Mouse (Mus musculus): ENCODE results near the gene Tnk1. TPM values are rescaled to one million over a fixed set of nuclear protein-coding genes. Genes with fewer than 3 reads are reported as not detected.
A peak's percentile ranks its signal among the peaks of the same experiment; 100 is the strongest.

Gene Tnk1
- total RNA-seq, 2 experiments from 2014 or later: not detected

- no peak for DNase-seq (ENCODE audit: low spot score in 2 of 2)
These were observed 19.8 kb downstream of the Tnk1 start for GRCm38 (mm10) chr11:69838714-69839104.

GRCm38 (mm10) chr11:69837952-69838713 lies 20.4 kb downstream of the Tnk1 start, which contains the start of gene Tmem256:
Gene Tmem256, plus strand, starts transcription at chr11:69838514.
- DNase-seq (ENCODE audit: low spot score in 2 of 2): peak; percentile 98 to 99

- DNase-seq (ENCODE audit: low spot score in 2 of 2): no peak
These were observed 21.0 kb downstream of the Tnk1 start, which contains the start of gene Nlgn2 for GRCm38 (mm10) chr11:69837604-69837951. Gene Nlgn2, minus strand, starts transcription at chr11:69837784.

- DNase-seq (ENCODE audit: low spot score in 2 of 2): peak; percentile 54
These were observed 21.6 kb downstream of the Tnk1 start for GRCm38 (mm10) chr11:69836703-69837576.

GRCm38 (mm10) chr11:69835966-69836335 lies 22.6 kb downstream of the Tnk1 start:
- no peak for DNase-seq (ENCODE audit: low spot score in 2 of 2)

GRCm38 (mm10) chr11:69835326-69835965 lies 23.1 kb downstream of the Tnk1 start:
- DNase-seq (ENCODE audit: low spot score in 2 of 2): no peak

- DNase-seq (ENCODE audit: low spot score in 2 of 2): peak in 1 of 2 experiments; percentile 31
These were observed 24.5 kb downstream of the Tnk1 start for GRCm38 (mm10) chr11:69834001-69834549.

- DNase-seq (ENCODE audit: low spot score in 2 of 2): no peak
These were observed 25.0 kb downstream of the Tnk1 start for GRCm38 (mm10) chr11:69833554-69833953.

GRCm38 (mm10) chr11:69828832-69829231 lies 29.7 kb downstream of the Tnk1 start:
- DNase-seq (ENCODE audit: low spot score in 2 of 2): no peak

GRCm38 (mm10) chr11:69823456-69823855 lies 35.1 kb downstream of the Tnk1 start:
- no peak for DNase-seq (ENCODE audit: low spot score in 2 of 2)

- no peak for DNase-seq (ENCODE audit: low spot score in 2 of 2)
These were observed 36.5 kb downstream of the Tnk1 start, which contains the start of gene Spem1 for GRCm38 (mm10) chr11:69822080-69822479. Gene Spem1, minus strand, starts transcription at chr11:69822180.

- DNase-seq (ENCODE audit: low spot score in 2 of 2): no peak
These were observed 39.7 kb downstream of the Tnk1 start for GRCm38 (mm10) chr11:69818871-69819270.

GRCm38 (mm10) chr11:69818365-69818764 lies 40.2 kb downstream of the Tnk1 start, which contains the start of gene Spem2:
Gene Spem2, minus strand, starts transcription at chr11:69818465.
- DNase-seq (ENCODE audit: low spot score in 2 of 2): no peak

- no peak for DNase-seq (ENCODE audit: low spot score in 2 of 2)
These were observed 42.0 kb downstream of the Tnk1 start for GRCm38 (mm10) chr11:69816520-69816919.

- DNase-seq (ENCODE audit: low spot score in 2 of 2): no peak
These were observed 43.4 kb downstream of the Tnk1 start, which contains the start of gene Gm39566 for GRCm38 (mm10) chr11:69815155-69815554. Gene Gm39566, minus strand, starts transcription at chr11:69815298.

- DNase-seq (ENCODE audit: low spot score in 2 of 2): no peak
These were observed 48.2 kb downstream of the Tnk1 start for GRCm38 (mm10) chr11:69810280-69810679.

GRCm38 (mm10) chr11:69807641-69808040 lies 50.9 kb downstream of the Tnk1 start:
- no peak for DNase-seq (ENCODE audit: low spot score in 2 of 2)

GRCm38 (mm10) chr11:69806378-69806777 lies 52.2 kb downstream of the Tnk1 start:
- DNase-seq (ENCODE audit: low spot score in 2 of 2): no peak

GRCm38 (mm10) chr11:69804972-69805909 lies 53.3 kb downstream of the Tnk1 start, which contains the start of gene Tmem102:
Gene Tmem102, minus strand, starts transcription at chr11:69805624.
- no peak for DNase-seq (ENCODE audit: low spot score in 2 of 2)

- no peak for DNase-seq (ENCODE audit: low spot score in 2 of 2)
These were observed 53.9 kb downstream of the Tnk1 start for GRCm38 (mm10) chr11:69804652-69804940.

All from layer of hippocampus, postnatal 14 days (tissue).